Mouse (Mus musculus): ENCODE measurements around the gene Zdhhc14. TPM values are rescaled to one million over a fixed set of nuclear protein-coding genes. Genes with fewer than 3 reads are reported as not detected.

The Zdhhc14 gene
- total and polyA plus RNA-seq, 3 experiments: 1.1 to 21.4 (median 7.3) TPM

DNA sequence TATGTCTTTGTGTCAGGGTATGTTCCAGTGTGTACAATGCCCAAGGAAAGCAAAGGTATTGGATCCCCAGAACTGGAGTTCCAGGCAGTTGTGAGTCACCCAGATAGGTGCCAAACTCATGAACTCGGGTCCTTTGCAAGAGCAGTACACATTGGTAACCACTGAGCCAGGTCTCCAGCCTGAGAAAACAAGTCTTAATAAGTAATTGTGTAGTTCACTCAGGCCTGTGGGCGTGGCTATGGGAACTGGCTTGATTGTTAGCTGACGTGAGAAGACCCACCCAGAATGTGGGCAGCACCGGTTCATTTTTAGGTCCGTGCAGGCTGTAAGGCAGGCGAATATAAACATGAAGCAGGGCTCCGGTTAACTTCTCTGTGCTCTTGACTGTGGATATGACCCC lies 73.6 kb downstream of the Zdhhc14 start:
- Histone ChIP-seq H3K9me3 (replicated peaks) (no peaks in the 10 kb centered on the region), H3K4me3 (ENCODE audit: low read depth, low read length) (no peak overlapping the region), H3K27me3 (ENCODE audit: insufficient read depth, low read length) (no peaks in the 10 kb centered on the region), H3K4me1 (ENCODE audit: insufficient read depth, low read depth, low read length) (peaks cover 17% of the 10 kb centered on the region; the same call in 1 of the 2 replicates), H3K36me3 (replicated peaks) (peaks cover 22% of the 10 kb centered on the region)
- no peak for ATAC-seq (ENCODE audit: extremely low read depth, insufficient number of reproducible peaks, low FRiP score, poor library complexity, severe bottlenecking)
- no peak for TF ChIP-seq GATA2 (IDR thresholded peaks at IDR 0.05; ENCODE audit: borderline replicate concordance, low read depth, low read length)
- TF ChIP-seq TAL1 (conservative IDR thresholded peaks at IDR 0.05; ENCODE audit: low read depth, low read length): no peak
- TF ChIP-seq GATA1 (IDR thresholded peaks at IDR 0.05; ENCODE audit: borderline replicate concordance, low read length): no peak
- TF ChIP-seq CTCF (IDR thresholded peaks at IDR 0.05; ENCODE audit: low read depth, low read length): no peak
- TF ChIP-seq POLR2AphosphoS5 (IDR thresholded peaks at IDR 0.05; ENCODE audit: insufficient replicate concordance, low read depth, low read length): no peak
- no peak for DNase-seq (ENCODE audit: low spot score)

DNA sequence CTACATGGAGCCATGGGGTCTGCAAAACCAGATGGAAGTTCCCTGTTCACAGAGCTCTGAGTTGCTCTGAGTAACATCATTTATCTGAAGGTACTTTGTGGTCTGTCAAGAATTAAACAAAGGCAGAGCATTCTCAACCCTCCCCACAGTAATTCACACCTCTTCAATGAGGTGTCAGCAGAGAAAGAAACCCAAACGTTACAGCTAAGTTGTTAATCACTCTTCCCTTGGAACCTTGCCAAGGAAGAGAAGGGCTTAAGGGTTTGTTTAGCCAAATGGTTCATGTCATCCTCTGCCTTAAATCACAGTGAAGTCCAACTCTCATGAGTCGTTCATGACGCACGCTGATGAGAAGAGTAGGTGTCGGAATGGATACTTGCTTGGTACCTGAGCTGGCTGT lies 75.6 kb downstream of the Zdhhc14 start:
- DNase-seq (ENCODE audit: low spot score) (no peak), ATAC-seq (ENCODE audit: extremely low read depth, insufficient number of reproducible peaks, low FRiP score, poor library complexity, severe bottlenecking) (no peak)
- Histone ChIP-seq H3K9me3 (replicated peaks) (no peaks in the 10 kb centered on the region), H3K27me3 (ENCODE audit: insufficient read depth, low read length) (no peaks in the 10 kb centered on the region), H3K4me3 (ENCODE audit: low read depth, low read length) (no peak overlapping the region), H3K4me1 (ENCODE audit: insufficient read depth, low read depth, low read length) (peaks cover 19% of the 10 kb centered on the region), H3K36me3 (replicated peaks) (peaks cover 15% of the 10 kb centered on the region)
- TF ChIP-seq TAL1 (conservative IDR thresholded peaks at IDR 0.05; ENCODE audit: low read depth, low read length): no peak
- TF ChIP-seq CTCF (IDR thresholded peaks at IDR 0.05; ENCODE audit: low read depth, low read length): no peak
- no peak for TF ChIP-seq GATA2 (IDR thresholded peaks at IDR 0.05; ENCODE audit: borderline replicate concordance, low read depth, low read length)
- no peak for TF ChIP-seq GATA1 (IDR thresholded peaks at IDR 0.05; ENCODE audit: borderline replicate concordance, low read length)
- TF ChIP-seq POLR2AphosphoS5 (IDR thresholded peaks at IDR 0.05; ENCODE audit: insufficient replicate concordance, low read depth, low read length): no peak

DNA sequence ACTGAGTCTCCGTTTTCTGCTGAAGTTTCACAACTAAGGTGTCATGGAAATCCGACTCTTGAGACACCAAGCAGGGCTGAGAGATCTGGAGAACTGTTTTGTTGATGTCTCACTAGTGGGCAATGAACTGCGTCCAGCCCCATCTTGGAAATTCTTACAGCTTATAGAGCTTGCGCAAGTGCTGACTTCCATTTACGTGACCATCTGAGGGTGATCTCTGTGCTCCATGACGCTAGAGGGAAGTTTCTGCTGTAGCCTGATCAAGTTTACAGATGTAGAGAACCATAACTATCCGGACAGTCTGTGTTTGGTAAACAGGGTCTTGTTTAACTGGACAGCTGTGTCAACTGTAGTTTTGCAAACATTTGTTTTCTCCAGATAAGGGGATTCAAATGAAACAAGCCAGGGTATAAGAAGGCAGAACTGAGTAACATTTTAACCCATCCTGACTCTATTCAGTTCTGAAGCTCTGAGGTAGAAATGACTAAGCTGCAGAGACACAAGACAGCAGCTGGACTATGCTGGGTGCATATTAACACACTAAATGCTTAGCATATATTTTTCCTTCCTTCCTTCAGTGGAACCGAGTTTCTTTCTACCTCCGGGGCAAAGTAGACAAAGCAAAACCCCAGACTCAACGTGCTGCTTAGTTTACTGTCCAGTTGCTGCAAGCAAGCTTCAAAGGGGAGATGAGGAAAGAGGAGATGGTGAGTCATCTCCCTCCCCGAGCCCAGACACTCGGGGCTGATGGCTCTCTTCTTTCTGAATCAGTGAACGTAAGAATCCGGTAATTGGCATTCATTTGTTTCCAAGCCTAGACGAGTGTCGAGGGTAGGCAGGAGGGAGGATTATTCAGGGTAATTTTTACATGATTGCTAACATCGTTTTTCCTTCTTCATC lies 77.0 kb downstream of the Zdhhc14 start:
- DNase-seq (ENCODE audit: low spot score) (no peak), ATAC-seq (ENCODE audit: extremely low read depth, insufficient number of reproducible peaks, low FRiP score, poor library complexity, severe bottlenecking) (no peak)
- H3K4me3 ChIP-seq (ENCODE audit: low read depth, low read length): no peak overlapping the region
- no peaks in the 10 kb centered on the region for H3K27me3 ChIP-seq (ENCODE audit: insufficient read depth, low read length)
- H3K9me3 ChIP-seq (replicated peaks): no peaks in the 10 kb centered on the region
- H3K4me1 ChIP-seq (ENCODE audit: insufficient read depth, low read depth, low read length): peaks cover 27% of the 10 kb centered on the region
- H3K36me3 ChIP-seq (replicated peaks): peaks cover 15% of the 10 kb centered on the region
- no peak for TF ChIP-seq GATA1 (IDR thresholded peaks at IDR 0.05; ENCODE audit: borderline replicate concordance, low read length)

DNA sequence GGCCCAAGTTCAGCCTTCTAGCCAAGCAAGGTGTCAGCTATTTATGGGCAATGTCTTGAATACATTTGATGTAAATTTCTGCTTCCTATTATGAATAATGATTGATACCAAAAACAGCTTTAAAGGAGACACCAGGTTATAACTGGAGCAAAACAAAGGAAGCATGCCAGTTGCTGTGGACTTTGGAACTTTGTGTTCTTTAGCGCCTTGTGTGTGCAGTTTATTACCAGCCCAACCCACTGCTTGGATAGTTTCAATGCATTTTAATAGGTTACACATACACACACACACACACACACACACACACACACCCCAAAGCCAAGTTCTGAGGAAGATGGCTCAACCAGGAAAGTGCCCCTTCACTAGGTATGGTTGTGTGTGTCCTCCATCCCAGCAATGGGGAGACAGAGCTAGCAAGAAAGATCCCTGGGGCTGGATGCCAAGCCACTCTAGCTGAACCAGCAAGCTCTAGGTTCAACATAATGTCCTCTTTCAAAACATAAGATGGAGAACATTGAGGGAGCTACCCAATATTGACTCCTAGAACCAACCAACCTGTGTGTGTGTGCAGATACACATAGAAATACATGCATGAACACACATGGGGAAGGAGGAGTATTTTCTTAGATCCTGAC lies 79.9 kb downstream of the Zdhhc14 start:
- Histone ChIP-seq H3K27me3 (ENCODE audit: insufficient read depth, low read length) (no peaks in the 10 kb centered on the region), H3K9me3 (replicated peaks) (no peaks in the 10 kb centered on the region), H3K36me3 (replicated peaks) (peaks cover 12% of the 10 kb centered on the region), H3K4me1 (ENCODE audit: insufficient read depth, low read depth, low read length) (peaks cover 22% of the 10 kb centered on the region), H3K4me3 (ENCODE audit: low read depth, low read length) (no peak overlapping the region)
- ATAC-seq (ENCODE audit: extremely low read depth, insufficient number of reproducible peaks, low FRiP score, poor library complexity, severe bottlenecking) (no peak), DNase-seq (ENCODE audit: low spot score) (no peak)
- TF ChIP-seq TAL1 (conservative IDR thresholded peaks at IDR 0.05; ENCODE audit: low read depth, low read length): no peak
- no peak for TF ChIP-seq POLR2AphosphoS5 (IDR thresholded peaks at IDR 0.05; ENCODE audit: insufficient replicate concordance, low read depth, low read length)
- TF ChIP-seq GATA1 (IDR thresholded peaks at IDR 0.05; ENCODE audit: borderline replicate concordance, low read length): no peak
- TF ChIP-seq GATA2 (IDR thresholded peaks at IDR 0.05; ENCODE audit: borderline replicate concordance, low read depth, low read length): no peak
- TF ChIP-seq CTCF (IDR thresholded peaks at IDR 0.05; ENCODE audit: low read depth, low read length): no peak

DNA sequence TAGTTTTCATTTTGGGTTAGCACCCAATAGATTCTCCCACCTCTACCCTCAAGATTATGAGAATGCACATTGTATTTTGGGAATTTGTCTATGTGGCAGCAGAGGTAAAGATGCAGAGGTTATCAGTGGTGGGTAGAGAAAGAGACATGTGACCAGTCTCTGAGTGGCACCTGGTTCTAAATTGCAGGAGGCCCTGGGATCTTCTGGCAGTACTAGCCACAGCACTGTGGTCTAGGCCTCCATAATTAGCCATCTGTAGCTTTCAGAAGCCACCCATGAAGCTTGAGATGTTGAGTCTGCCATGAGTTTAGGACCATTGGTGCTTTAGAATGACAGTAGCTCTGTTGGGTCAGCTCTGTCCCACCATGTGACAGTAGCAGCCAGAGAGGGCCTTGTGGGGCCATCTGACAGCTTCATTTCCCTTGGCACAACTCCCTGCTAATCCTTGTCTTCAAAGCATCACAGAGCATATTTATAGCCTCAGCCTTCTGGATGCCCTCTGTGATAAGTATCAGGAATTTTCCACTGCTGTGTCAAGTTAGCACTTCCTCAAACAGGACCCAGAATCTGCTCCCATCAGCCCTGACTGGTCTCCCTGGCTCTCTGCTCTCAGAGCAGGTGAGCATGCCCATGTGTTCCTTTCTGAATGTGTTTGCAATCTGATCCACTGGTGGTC lies 80.5 kb downstream of the Zdhhc14 start:
- ATAC-seq (ENCODE audit: extremely low read depth, insufficient number of reproducible peaks, low FRiP score, poor library complexity, severe bottlenecking): no peak
- no peaks in the 10 kb centered on the region for H3K27me3 ChIP-seq (ENCODE audit: insufficient read depth, low read length)
- peaks cover 19% of the 10 kb centered on the region for H3K4me1 ChIP-seq (ENCODE audit: insufficient read depth, low read depth, low read length)
- H3K36me3 ChIP-seq (replicated peaks): peaks cover 6% of the 10 kb centered on the region
- TF ChIP-seq POLR2AphosphoS5 (IDR thresholded peaks at IDR 0.05; ENCODE audit: insufficient replicate concordance, low read depth, low read length): no peak
- no peak for TF ChIP-seq TAL1 (conservative IDR thresholded peaks at IDR 0.05; ENCODE audit: low read depth, low read length)
- no peak for TF ChIP-seq GATA1 (IDR thresholded peaks at IDR 0.05; ENCODE audit: borderline replicate concordance, low read length)
- TF ChIP-seq GATA2 (IDR thresholded peaks at IDR 0.05; ENCODE audit: borderline replicate concordance, low read depth, low read length): no peak
- TF ChIP-seq CTCF (IDR thresholded peaks at IDR 0.05; ENCODE audit: low read depth, low read length): no peak
- DNase-seq (ENCODE audit: low spot score): no peak
- no peak overlapping the region for H3K4me3 ChIP-seq (ENCODE audit: low read depth, low read length)
- no peaks in the 10 kb centered on the region for H3K9me3 ChIP-seq (replicated peaks)

DNA sequence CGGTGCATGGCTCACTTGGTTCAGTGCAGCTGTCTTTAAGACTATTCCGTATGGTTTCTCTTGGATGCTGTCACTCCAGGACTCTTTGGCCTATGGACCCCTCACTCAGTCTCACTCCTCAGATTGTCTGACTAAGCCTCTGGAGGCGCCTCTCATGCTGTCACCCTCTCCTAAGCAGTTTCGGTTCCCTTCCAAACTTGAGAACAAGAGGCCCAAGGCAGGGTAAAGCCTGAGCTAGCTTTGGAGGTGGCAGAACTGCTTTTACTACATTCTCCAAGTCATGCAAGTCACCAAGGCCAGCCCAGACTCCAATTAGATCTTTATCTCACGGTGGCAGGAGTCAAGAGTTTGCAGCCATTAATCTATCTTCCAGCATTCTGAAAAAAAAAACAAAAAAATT lies 82.3 kb downstream of the Zdhhc14 start:
- peaks cover 15% of the 10 kb centered on the region for H3K4me1 ChIP-seq (ENCODE audit: insufficient read depth, low read depth, low read length)
- ATAC-seq (ENCODE audit: extremely low read depth, insufficient number of reproducible peaks, low FRiP score, poor library complexity, severe bottlenecking) (no peak), DNase-seq (ENCODE audit: low spot score) (no peak)
- no peaks in the 10 kb centered on the region for H3K9me3 ChIP-seq (replicated peaks)
- H3K36me3 ChIP-seq (replicated peaks): peaks cover 6% of the 10 kb centered on the region
- H3K27me3 ChIP-seq (ENCODE audit: insufficient read depth, low read length): no peaks in the 10 kb centered on the region
- TF ChIP-seq CTCF (IDR thresholded peaks at IDR 0.05; ENCODE audit: low read depth, low read length) (no peak), GATA2 (IDR thresholded peaks at IDR 0.05; ENCODE audit: borderline replicate concordance, low read depth, low read length) (no peak), TAL1 (conservative IDR thresholded peaks at IDR 0.05; ENCODE audit: low read depth, low read length) (no peak), POLR2AphosphoS5 (IDR thresholded peaks at IDR 0.05; ENCODE audit: insufficient replicate concordance, low read depth, low read length) (no peak), GATA1 (IDR thresholded peaks at IDR 0.05; ENCODE audit: borderline replicate concordance, low read length) (no peak)
- H3K4me3 ChIP-seq (ENCODE audit: low read depth, low read length): no peak overlapping the region

Measured in G1E (cell line).